Mouse (Mus musculus) kidney, adult 2 months (tissue): ENCODE data around the gene Def6.

Source experiments
- CTCF ChIP-seq: fragments of 200-500 bp; conservative IDR thresholded peaks from 2 replicates; pipeline ENCODE4 v1.5.1; 2011; ENCODE audit warnings: low read depth, mild to moderate bottlenecking, control low read depth, low read length, moderate library complexity, mixed read lengths; ENCODE audit not compliant: insufficient read depth, insufficient read length
- POLR2A ChIP-seq: fragments of 200-500 bp; IDR thresholded peaks from one replicate; pipeline ENCODE4 v1.6.1; 2011; ENCODE audit warnings: low read depth, low read length, control low read depth

GRCm38 (mm10) chr17:28234641-28235040, 27.1 kb downstream of the Def6 start:
- TF ChIP-seq POLR2A: no peak
- TF ChIP-seq CTCF: no peak
